Mouse (Mus musculus): Measurements from ENCODE around the gene Ppfibp2.

- TF ChIP-seq POLR2A (IDR thresholded peaks at IDR 0.05; ENCODE audit: insufficient read length, low read depth) = no peak
- TF ChIP-seq USF1 (IDR thresholded peaks at IDR 0.05; ENCODE audit: low read depth) = no peak
- TF ChIP-seq REST (IDR thresholded peaks at IDR 0.05; ENCODE audit: insufficient read depth, insufficient read length) = no peak
- TF ChIP-seq TCF12 (IDR thresholded peaks at IDR 0.05; ENCODE audit: insufficient read depth, poor library complexity, severe bottlenecking) = no peak
- TF ChIP-seq E2F4 (IDR thresholded peaks at IDR 0.05; ENCODE audit: insufficient read depth) = no peak
- no peak for TF ChIP-seq MAX (IDR thresholded peaks at IDR 0.05; ENCODE audit: low read depth)
- TF ChIP-seq MYOG (IDR thresholded peaks at IDR 0.05; ENCODE audit: control insufficient read depth in 1 of 3, insufficient read depth in 1 of 3, insufficient read length in 2 of 3, low read depth in 2 of 3) = no peak
- TF ChIP-seq MYOD1 (IDR thresholded peaks at IDR 0.05; ENCODE audit: control insufficient read depth in 1 of 3, insufficient read length in 2 of 3, low read depth in 2 of 3) = no peak
These were observed 39.1 kb upstream of the Ppfibp2 start for GRCm38 (mm10) chr7:107555906-107556305.
